ENCODE assay signal across 9 mouse cellular contexts in the genomic region with DNA sequence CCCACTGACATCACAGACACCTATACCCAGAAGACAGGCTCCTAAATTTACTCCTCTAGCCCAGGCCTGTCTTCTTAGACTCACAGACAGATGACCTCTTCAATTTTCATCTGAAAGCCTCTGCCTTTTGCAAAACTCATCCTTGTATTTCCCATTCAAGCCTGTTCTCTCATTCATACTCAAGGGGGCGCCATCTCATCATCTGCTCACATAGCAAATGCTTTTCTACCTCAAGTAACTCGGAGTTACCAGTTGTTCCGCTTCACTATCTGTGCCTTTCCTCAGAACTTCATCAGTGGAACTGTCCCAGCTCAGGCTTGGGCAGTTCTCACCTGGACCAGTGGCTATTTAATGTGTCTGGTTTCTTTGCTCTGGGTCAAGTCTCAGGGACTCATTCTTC.
DNase-seq lines count a peak whose midpoint lies in the region; ATAC-seq and TF ChIP-seq lines count a peak whose summit lies in the region.
"Had no signal": no experiment of that assay in that cellular context is flagged by ENCODE, and none has a peak within 500 bp of the region (broad histone marks: within the 10 kb centered on the region; RNA-seq: fewer than 3 reads in every experiment).

No protein-coding gene starts in this region.

- 21% methylated on average over 3 of the region's 3 CpGs for WGBS in intestine, postnatal 0 days
- 19% methylated on average over 3 of the region's 3 CpGs for WGBS in intestine, embryonic 16.5 days
- 16% methylated on average over 3 of the region's 3 CpGs for WGBS in intestine, embryonic 15.5 days

- peak; percentile 42 to 85 for DNase-seq in adrenal gland, adult (ENCODE audit: inconsistent age in 2 of 2, low spot score in 1 of 2)
- DNase-seq in forelimb bud, embryonic 11.5 days (ENCODE audit: low read depth, low spot score): peak; percentile 34
- DNase-seq in left cerebral cortex, postnatal 4 days: peak; percentile 35
- no peak for DNase-seq in spleen, adult 12 weeks (ENCODE audit: low spot score)

- no peak overlapping the region for H3K9ac ChIP-seq in intestine, postnatal 0 days (ENCODE audit: low read depth, low read length)
- H3K9ac ChIP-seq in intestine, embryonic 16.5 days (ENCODE audit: low read depth, low read length): no peak overlapping the region
- H3K9ac ChIP-seq in intestine, embryonic 15.5 days: no peak overlapping the region
- H3K9ac ChIP-seq: midbrain, embryonic 12.5 days had no signal

- ATAC-seq in intestine, postnatal 0 days: no peak
- ATAC-seq in intestine, embryonic 16.5 days: no peak
- ATAC-seq in intestine, embryonic 15.5 days: no peak

- H3K4me2 ChIP-seq in intestine, postnatal 0 days (replicated peaks; ENCODE audit: low read depth): no peak overlapping the region
- H3K4me2 ChIP-seq in intestine, embryonic 16.5 days (ENCODE audit: low read depth, low read length): no peak overlapping the region
- H3K4me2 ChIP-seq in intestine, embryonic 15.5 days (replicated peaks): no peak overlapping the region
- H3K4me2 ChIP-seq: midbrain, embryonic 12.5 days had no signal

- no peaks in the 10 kb centered on the region for H3K27me3 ChIP-seq in intestine, postnatal 0 days (replicated peaks; ENCODE audit: control insufficient read depth, insufficient read depth, low read length)
- no peaks in the 10 kb centered on the region for H3K27me3 ChIP-seq in intestine, embryonic 16.5 days (replicated peaks; ENCODE audit: control insufficient read depth, insufficient read depth, low read length)
- H3K27me3 ChIP-seq in E14TG2a.4 (ENCODE audit: insufficient read depth, low read length): no peaks in the 10 kb centered on the region
- H3K27me3 ChIP-seq in intestine, embryonic 15.5 days (replicated peaks): no peaks in the 10 kb centered on the region
- H3K27me3 ChIP-seq: midbrain, embryonic 12.5 days had no signal

- TF ChIP-seq CTCF in intestine, postnatal 0 days (IDR thresholded peaks at IDR 0.05; ENCODE audit: low read depth): peak; percentile 81
- peak; percentile 84 for TF ChIP-seq CTCF in E14TG2a.4 (conservative IDR thresholded peaks at IDR 0.05; ENCODE audit: low read length)

- H3K4me1 ChIP-seq in intestine, postnatal 0 days (replicated peaks; ENCODE audit: control insufficient read depth, insufficient read depth, low read length): no peaks in the 10 kb centered on the region
- H3K4me1 ChIP-seq in intestine, embryonic 16.5 days (ENCODE audit: control insufficient read depth, insufficient read depth, low read length): no peaks in the 10 kb centered on the region
- peaks cover 5% of the 10 kb centered on the region; the same call in 1 of the 2 replicates for H3K4me1 ChIP-seq in E14TG2a.4 (replicated peaks; ENCODE audit: low read depth, low read length)
- H3K4me1 ChIP-seq in intestine, embryonic 15.5 days (replicated peaks): no peaks in the 10 kb centered on the region
- H3K4me1 ChIP-seq: midbrain, embryonic 12.5 days had no signal

- H3K36me3 ChIP-seq in intestine, postnatal 0 days (ENCODE audit: control insufficient read depth, insufficient read depth): no peaks in the 10 kb centered on the region
- peaks cover 3% of the 10 kb centered on the region; the same call in 1 of the 2 replicates for H3K36me3 ChIP-seq in intestine, embryonic 16.5 days (ENCODE audit: control insufficient read depth, insufficient read depth, low read length)
- H3K36me3 ChIP-seq in E14TG2a.4 (ENCODE audit: insufficient read depth, low read length): no peaks in the 10 kb centered on the region
- no peaks in the 10 kb centered on the region for H3K36me3 ChIP-seq in intestine, embryonic 15.5 days
- H3K36me3 ChIP-seq: midbrain, embryonic 12.5 days had no signal

- H3K9me3 ChIP-seq in intestine, postnatal 0 days (ENCODE audit: control insufficient read depth): no peaks in the 10 kb centered on the region
- no peaks in the 10 kb centered on the region for H3K9me3 ChIP-seq in intestine, embryonic 16.5 days (ENCODE audit: control insufficient read depth, low read length)
- peaks cover 8% of the 10 kb centered on the region; the same call in 1 of the 2 replicates for H3K9me3 ChIP-seq in E14TG2a.4 (ENCODE audit: low read length)
- H3K9me3 ChIP-seq in intestine, embryonic 15.5 days: no peaks in the 10 kb centered on the region
- H3K9me3 ChIP-seq: midbrain, embryonic 12.5 days had no signal

- H3K4me3 ChIP-seq in intestine, postnatal 0 days (ENCODE audit: low read depth, low read length): no peak overlapping the region
- no peak overlapping the region for H3K4me3 ChIP-seq in intestine, embryonic 16.5 days (ENCODE audit: low read length)
- H3K4me3 ChIP-seq in E14TG2a.4 (replicated peaks; ENCODE audit: low read length): no peak overlapping the region
- no peak overlapping the region for H3K4me3 ChIP-seq in intestine, embryonic 15.5 days (replicated peaks)
- H3K4me3 ChIP-seq: midbrain, embryonic 12.5 days had no signal

- intact Hi-C loops in left cerebral cortex, postnatal 4 days (cut with DNase I): loop anchor here (10.0 kb wide), 1 partner anchor 178 kb away; a partner anchor contains a TSS

- no peak overlapping the region for H3K27ac ChIP-seq in intestine, postnatal 0 days (ENCODE audit: low read depth, low read length)
- H3K27ac ChIP-seq in intestine, embryonic 16.5 days (ENCODE audit: low read length): no peak overlapping the region
- no peak overlapping the region for H3K27ac ChIP-seq in intestine, embryonic 15.5 days
- H3K27ac ChIP-seq: midbrain, embryonic 12.5 days had no signal
